Mouse (Mus musculus): ENCODE measurements around the gene Klrb1a. TPM values are rescaled to one million over a fixed set of nuclear protein-coding genes. Genes with fewer than 3 reads are reported as not detected.
"Not testable (repeated sequence)": the region's sequence is repeated elsewhere in the genome, so short reads cannot be mapped to it uniquely, and the experiment has no call there.

Gene Klrb1a
- polyA plus RNA-seq, 1 experiment from 2014 or later: not detected

GRCm38 (mm10) chr6:128630912-128631905, 7.9 kb upstream of the Klrb1a start:
- not testable (repeated sequence) for H3K36me3 ChIP-seq (ENCODE audit: poor library complexity, severe bottlenecking); H3K4me1 ChIP-seq; H3K9ac ChIP-seq; H3K9me3 ChIP-seq (replicated peaks); H3K4me3 ChIP-seq; H3K27ac ChIP-seq; H3K4me2 ChIP-seq; ATAC-seq; H3K27me3 ChIP-seq
- 81% methylated on average over 15 of the region's 15 CpGs for WGBS

- not testable (repeated sequence) for H3K4me1 ChIP-seq; H3K27ac ChIP-seq; H3K4me2 ChIP-seq; H3K27me3 ChIP-seq; H3K36me3 ChIP-seq (ENCODE audit: poor library complexity, severe bottlenecking); H3K9ac ChIP-seq; H3K4me3 ChIP-seq; H3K9me3 ChIP-seq (replicated peaks)
- ATAC-seq: peak; percentile 95
- WGBS: 52% methylated on average over 12 of the region's 13 CpGs
These were observed 6.7 kb upstream of the Klrb1a start for GRCm38 (mm10) chr6:128629771-128630739.

DNA sequence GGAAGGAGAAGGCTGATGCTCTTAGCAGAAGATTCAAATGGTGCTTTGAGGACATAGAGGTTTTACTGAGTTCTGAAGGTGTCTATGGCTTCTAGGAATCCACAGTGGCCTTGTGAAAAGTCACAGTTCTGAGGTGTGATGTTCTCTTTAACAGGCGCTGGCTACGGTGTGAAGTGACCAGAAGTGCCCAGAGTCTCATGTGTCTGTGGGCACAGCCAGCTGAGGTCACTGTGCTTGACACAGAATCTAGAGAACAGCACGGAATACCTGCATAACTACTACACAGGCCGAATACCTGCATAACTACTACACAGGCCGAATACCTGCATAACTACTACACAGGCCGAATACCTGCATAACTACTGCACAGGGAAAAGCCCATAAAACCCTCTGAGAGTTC, 1.9 kb upstream of the Klrb1a start:
- ATAC-seq; H3K27ac ChIP-seq; H3K4me1 ChIP-seq; H3K27me3 ChIP-seq; H3K9me3 ChIP-seq (replicated peaks); H3K4me3 ChIP-seq; H3K9ac ChIP-seq; H3K36me3 ChIP-seq (ENCODE audit: poor library complexity, severe bottlenecking); H3K4me2 ChIP-seq: not testable (repeated sequence)
- 93% methylated on average over 6 of the region's 6 CpGs for WGBS

DNA sequence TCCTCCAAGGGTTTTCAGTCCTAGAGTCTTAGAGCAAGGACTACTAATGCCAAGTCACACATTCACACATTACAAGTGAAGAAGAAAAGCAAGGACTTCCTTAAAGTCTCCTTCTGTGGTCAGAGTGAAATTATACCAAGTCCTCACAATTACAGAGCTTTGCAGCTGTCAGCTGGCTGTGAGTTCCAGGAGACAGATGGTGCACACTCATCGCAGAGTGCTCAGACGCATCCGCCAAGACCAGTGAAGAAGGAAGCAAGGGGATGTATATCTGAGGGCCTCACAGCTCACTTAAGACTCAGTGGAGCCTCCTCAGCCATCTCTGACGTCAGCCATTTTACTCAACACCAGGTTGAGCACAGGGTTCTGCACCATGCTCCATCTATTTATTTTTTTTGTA, 1.1 kb upstream of the Klrb1a start:
- no peak overlapping the region for H3K9ac ChIP-seq
- 88% methylated on average over 4 of the region's 4 CpGs for WGBS
- no peak for ATAC-seq
- no peak overlapping the region for H3K27ac ChIP-seq
- no peaks in the 10 kb centered on the region for H3K36me3 ChIP-seq (ENCODE audit: poor library complexity, severe bottlenecking)
- no peaks in the 10 kb centered on the region for H3K9me3 ChIP-seq (replicated peaks)
- no peak overlapping the region for H3K4me2 ChIP-seq
- no peaks in the 10 kb centered on the region for H3K27me3 ChIP-seq
- no peaks in the 10 kb centered on the region for H3K4me1 ChIP-seq
- H3K4me3 ChIP-seq: no peak overlapping the region

DNA sequence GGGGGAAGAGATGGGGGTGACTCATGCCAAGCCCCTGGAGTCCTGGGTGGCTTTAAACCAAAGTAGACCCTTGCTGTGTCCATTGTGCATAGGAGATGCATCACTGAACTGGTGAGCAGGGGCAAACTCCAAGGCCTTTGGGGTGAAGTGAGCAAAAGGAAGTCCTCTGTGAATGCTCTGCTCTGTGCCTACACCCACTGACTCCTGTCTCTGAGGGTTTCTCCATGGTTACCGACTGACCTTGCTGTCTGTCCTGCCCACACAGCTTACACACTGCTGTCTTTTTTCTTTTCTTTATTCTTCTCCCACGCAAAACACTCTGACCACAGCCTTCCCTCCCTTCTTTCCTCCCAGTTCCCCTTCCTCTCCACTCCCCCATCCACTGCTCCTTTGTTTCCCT, 600 bp downstream of the Klrb1a start:
- H3K4me2 ChIP-seq: no peak overlapping the region
- ATAC-seq: no peak
- H3K27me3 ChIP-seq: no peaks in the 10 kb centered on the region
- no peak overlapping the region for H3K4me3 ChIP-seq
- no peaks in the 10 kb centered on the region for H3K4me1 ChIP-seq
- H3K9ac ChIP-seq: no peak overlapping the region
- H3K27ac ChIP-seq: no peak overlapping the region
- no peaks in the 10 kb centered on the region for H3K9me3 ChIP-seq (replicated peaks)
- 53% methylated on average over 2 of the region's 2 CpGs for WGBS
- no peaks in the 10 kb centered on the region for H3K36me3 ChIP-seq (ENCODE audit: poor library complexity, severe bottlenecking)

DNA sequence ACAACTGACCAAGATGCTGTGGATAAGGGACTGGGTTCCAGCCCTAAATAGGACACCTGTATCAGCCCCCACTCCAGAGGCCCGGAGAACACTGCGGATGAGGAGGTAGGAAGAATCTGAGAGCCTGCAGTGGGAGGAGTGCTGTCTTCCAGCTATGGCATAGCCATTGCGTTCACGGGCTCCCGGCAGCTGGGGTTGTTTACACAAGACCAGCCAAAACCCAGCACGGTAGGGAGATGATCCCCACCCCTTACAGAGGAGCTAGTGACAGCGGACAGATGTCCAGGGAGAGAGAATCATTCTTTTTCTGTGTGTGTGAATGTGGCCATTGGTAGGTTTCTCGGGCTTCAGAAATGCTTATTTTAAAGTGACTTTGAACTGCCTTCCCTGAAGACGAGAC, 17.0 kb downstream of the Klrb1a start:
- Histone ChIP-seq H3K27me3 (no peaks in the 10 kb centered on the region), H3K27ac (no peak overlapping the region), H3K4me3 (no peak overlapping the region), H3K4me1 (peaks cover 7% of the 10 kb centered on the region; the same call in 1 of the 2 replicates), H3K36me3 (ENCODE audit: poor library complexity, severe bottlenecking) (no peaks in the 10 kb centered on the region), H3K9me3 (replicated peaks) (no peaks in the 10 kb centered on the region; the same call in 1 of the 2 replicates), H3K4me2 (no peak overlapping the region), H3K9ac (no peak overlapping the region)
- ATAC-seq: no peak
- WGBS: 82% methylated on average over 9 of the region's 9 CpGs

DNA sequence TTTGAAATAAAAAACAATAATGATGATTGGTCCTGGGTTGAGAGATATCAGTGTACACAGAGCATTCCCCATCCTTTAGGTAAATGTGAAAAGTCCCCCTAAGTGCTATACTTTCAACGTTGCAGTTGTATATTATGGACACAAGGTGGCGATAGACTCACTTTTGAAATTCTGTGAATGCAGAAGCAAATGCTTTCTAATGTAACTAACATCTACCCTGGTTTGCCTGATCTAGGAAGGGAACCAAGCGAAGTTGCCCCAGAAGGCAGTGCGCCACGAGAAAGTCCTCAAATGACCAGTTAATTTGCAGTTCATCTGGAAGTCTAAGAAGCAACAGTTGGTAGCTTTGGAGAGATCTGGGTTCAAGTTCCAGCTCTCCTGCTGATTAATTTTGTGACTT, 18.8 kb downstream of the Klrb1a start:
- ATAC-seq: no peak
- Histone ChIP-seq H3K4me3 (no peak overlapping the region), H3K27ac (no peak overlapping the region), H3K4me2 (no peak overlapping the region), H3K9me3 (replicated peaks) (no peaks in the 10 kb centered on the region; the same call in 1 of the 2 replicates), H3K27me3 (no peaks in the 10 kb centered on the region), H3K9ac (no peak overlapping the region), H3K4me1 (peaks cover 7% of the 10 kb centered on the region; the same call in 1 of the 2 replicates), H3K36me3 (ENCODE audit: poor library complexity, severe bottlenecking) (no peaks in the 10 kb centered on the region)
- WGBS: 44% methylated on average over 5 of the region's 5 CpGs

DNA sequence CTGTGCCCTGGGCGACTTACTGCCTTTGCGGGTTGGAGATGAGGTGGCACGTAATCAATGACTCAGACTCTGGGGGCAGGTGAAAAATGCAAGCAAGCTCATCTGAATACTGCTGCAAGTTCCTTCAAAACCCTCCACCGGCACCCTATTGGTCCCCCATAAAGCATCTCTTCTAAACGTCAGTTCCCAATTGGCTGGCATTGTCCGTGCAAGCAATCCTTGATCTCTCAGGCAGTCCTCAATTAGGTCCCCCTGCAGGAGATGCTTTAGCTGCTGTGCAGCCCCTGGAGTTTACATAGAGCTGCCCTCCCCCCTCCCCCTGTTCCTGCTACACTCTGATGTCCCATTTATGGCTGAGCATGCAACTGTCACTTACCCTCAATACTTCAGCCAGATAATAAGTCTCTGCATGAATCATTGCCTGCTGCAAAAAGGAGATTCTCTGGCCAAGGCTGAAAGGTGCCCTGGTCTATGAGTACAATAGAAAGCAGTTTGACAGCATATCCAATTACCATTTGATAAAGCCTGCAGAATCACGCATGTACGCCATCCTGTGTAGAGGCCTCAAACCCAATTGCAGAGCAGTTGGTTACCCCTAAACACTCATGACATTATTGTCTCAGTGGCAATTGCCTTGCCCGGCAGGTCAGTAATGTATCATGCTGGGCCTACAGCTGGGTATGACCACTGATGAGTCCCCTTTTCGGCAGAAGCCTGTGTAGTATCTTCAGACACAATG, 20.7 kb downstream of the Klrb1a start:
- Histone ChIP-seq H3K9ac (no peak overlapping the region), H3K9me3 (replicated peaks) (no peaks in the 10 kb centered on the region), H3K4me3 (no peak overlapping the region), H3K27ac (no peak overlapping the region), H3K27me3 (0 out of 2 replicates have a peak, but pooled peaks cover 3% of the 10 kb centered on the region), H3K4me1 (peaks cover 7% of the 10 kb centered on the region; the same call in 1 of the 2 replicates), H3K4me2 (peak overlapping the region; percentile 30), H3K36me3 (ENCODE audit: poor library complexity, severe bottlenecking) (no peaks in the 10 kb centered on the region)
- peak; percentile 81 for ATAC-seq
- 34% methylated on average over 10 of the region's 10 CpGs for WGBS

DNA sequence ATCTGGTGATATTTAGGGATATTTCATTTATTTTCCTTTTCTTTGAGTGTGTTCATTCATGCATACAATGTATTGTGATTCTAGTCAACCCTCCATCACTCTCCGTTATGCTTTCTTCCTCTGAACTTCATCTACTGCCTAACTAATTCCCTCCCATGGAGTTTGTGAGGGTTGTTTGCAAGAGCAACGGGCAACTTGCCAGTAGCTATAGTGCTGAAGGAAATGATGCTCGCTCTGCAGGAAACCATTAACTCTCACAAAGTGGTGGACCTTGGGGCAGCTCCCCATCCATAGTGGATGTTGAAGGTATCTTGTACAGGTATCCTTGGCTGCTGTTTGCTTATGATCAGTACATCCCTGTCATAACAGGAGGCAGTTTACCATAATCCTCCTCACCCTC, 21.3 kb downstream of the Klrb1a start:
- Histone ChIP-seq H3K9ac (no peak overlapping the region), H3K4me3 (no peak overlapping the region)

DNA sequence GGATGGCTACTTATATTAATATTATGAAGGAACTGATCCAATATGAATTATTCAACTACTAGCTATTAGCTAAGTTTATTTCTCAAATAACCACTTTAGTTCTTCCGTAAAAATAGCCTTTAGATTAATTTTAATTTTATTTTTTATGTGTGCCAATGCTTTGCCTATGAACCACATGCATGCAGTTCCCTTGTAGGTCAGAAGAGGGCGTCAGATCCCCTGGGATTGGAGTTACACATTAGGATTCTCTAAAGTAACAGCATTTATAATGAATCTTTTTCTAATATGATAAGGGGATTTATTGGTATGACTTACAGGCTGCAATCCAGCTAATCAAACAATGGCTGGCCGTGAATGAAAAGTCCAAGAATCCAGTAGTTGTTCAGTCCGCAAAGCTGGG, 23.8 kb downstream of the Klrb1a start:
- no peak overlapping the region for H3K27ac ChIP-seq
- 0 out of 2 replicates have a peak, but pooled peaks cover 3% of the 10 kb centered on the region for H3K27me3 ChIP-seq
- H3K9ac ChIP-seq: no peak overlapping the region
- H3K4me1 ChIP-seq: peaks cover 15% of the 10 kb centered on the region; the same call in 1 of the 2 replicates
- ATAC-seq: no peak
- no peak overlapping the region for H3K4me3 ChIP-seq
- H3K4me2 ChIP-seq: no peak overlapping the region
- no peaks in the 10 kb centered on the region for H3K36me3 ChIP-seq (ENCODE audit: poor library complexity, severe bottlenecking)
- H3K9me3 ChIP-seq (replicated peaks): no peaks in the 10 kb centered on the region
- WGBS: 62% methylated on average over 4 of the region's 4 CpGs

More for the DNA sequence above, 21.3 kb downstream of the Klrb1a start:
- Histone ChIP-seq H3K9me3 (replicated peaks) (no peaks in the 10 kb centered on the region), H3K36me3 (ENCODE audit: poor library complexity, severe bottlenecking) (no peaks in the 10 kb centered on the region), H3K27ac (no peak overlapping the region), H3K4me2 (peak overlapping the region; percentile 30), H3K4me1 (peaks cover 10% of the 10 kb centered on the region; the same call in 1 of the 2 replicates), H3K27me3 (0 out of 2 replicates have a peak, but pooled peaks cover 3% of the 10 kb centered on the region)
- no peak; the same call in 1 of the 2 replicates for ATAC-seq
- WGBS: 34% methylated on average over 3 of the region's 3 CpGs

DNA sequence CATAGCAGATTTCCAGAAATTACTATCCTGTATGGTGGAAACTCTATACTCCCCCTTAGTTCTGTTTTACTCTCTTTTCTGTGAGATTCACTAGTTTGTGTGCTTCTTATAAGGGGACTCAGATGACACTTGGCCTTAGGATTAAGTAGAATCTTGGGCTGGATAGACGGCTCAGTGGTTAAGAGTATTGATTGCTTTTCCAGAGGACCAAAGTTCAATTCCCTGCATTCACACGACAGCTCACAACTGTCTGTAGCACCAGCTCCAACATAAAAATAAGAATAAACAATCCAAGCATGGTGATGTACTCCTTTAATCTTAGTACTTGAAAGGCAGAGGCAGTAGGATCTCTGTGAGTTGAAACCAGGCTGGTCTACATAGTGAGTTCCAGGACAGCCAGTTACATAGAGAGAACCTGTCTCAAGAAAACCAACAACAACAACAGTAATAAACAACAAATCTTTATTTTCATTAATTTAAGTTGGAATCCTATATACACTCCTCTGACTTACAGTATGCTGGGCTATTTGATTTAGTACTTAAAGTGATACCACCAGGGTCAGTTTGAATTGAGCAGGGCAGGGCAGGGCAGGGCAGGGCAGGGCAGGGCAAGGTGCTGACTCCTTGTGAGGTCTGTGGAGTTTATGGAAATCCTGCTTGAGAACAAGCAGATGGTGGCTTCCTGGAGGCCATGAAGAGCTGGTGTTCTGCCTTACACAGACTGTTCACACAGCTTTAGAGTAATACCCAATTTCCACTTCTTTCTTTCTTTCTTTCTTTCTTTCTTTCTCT, 24.9 kb downstream of the Klrb1a start:
- Histone ChIP-seq H3K4me2 (no peak overlapping the region), H3K4me3 (no peak overlapping the region), H3K36me3 (ENCODE audit: poor library complexity, severe bottlenecking) (no peaks in the 10 kb centered on the region), H3K9me3 (replicated peaks) (no peaks in the 10 kb centered on the region), H3K9ac (no peak overlapping the region), H3K27me3 (0 out of 2 replicates have a peak, but pooled peaks cover 3% of the 10 kb centered on the region), H3K4me1 (peaks cover 15% of the 10 kb centered on the region; the same call in 1 of the 2 replicates), H3K27ac (no peak overlapping the region)
- no peak for ATAC-seq
- 64% methylated on average over 2 of the region's 2 CpGs for WGBS

All from forebrain, embryonic 13.5 days (tissue).